Mouse (Mus musculus): Measurements from ENCODE around the gene Casq2.

GRCm38 (mm10) chr3:102149941-102150340 is 63.7 kb downstream of the Casq2 start:
- TF ChIP-seq CTCF (IDR thresholded peaks at IDR 0.05; ENCODE audit: low read depth, low read length): no peak
- TF ChIP-seq POLR2A (IDR thresholded peaks at IDR 0.05; ENCODE audit: borderline replicate concordance, low read depth, low read length): no peak

Data from bone marrow macrophage, adult 2 months (primary cell).